Mouse (Mus musculus): ENCODE measurements at regions not wholly inside any gene's neighbourhood (a gene's known extent, or its start where the extent isn't known, plus 50 kb on each side); places are given as distances from the start of the nearest gene placed in this dataset.

DNA sequence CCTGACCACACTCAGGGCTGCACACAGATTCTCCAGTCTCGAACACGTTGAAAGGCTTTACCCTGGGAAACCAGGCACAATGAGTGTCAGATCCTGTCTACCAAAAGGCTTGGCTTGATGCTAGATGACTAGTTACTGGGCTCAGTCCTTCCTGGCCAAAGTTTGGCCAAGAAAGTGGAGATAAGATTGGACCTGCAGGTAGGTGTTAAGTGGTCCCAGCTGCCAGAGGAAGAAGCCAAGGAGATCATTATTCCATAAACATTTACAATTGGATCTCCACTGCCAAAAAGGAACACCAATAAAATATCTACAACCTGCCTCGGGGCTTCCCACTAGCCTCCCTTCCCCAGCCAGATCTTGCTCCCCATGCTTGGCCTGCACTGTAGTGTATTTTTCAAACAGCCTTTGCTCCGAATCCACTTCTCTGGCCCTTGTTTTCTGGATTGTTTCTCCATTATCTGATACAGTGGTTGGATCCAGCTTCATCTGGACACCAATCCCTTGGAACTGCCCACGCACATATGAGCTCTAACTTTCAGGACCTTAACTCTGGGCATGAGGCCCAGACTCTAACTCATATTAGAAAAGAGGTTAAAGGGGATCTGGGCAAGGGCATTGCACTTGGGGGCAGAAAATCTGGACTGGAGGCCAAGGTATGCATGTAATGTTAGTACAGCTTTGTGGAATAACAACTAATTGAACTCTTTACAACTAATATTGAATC lies 345.3 kb upstream of the Intu start:
- dilution Hi-C loops (cut with MboI; ENCODE audit: extremely low pct_ligation_motif_present, extremely low pct_unique_long_range_greater_than_20kb, low sequenced_read_pairs) (no loop called here), in situ Hi-C loops (cut with MboI; ENCODE audit: low pct_ligation_motif_present, low pct_unique_long_range_greater_than_20kb, low sequenced_read_pairs) (no loop called here)
- Histone ChIP-seq H3K4me3 (replicated peaks in 1 of 3; ENCODE audit: low read depth in 2 of 3, low read length in 2 of 3, poor library complexity in 1 of 3) (no peak overlapping the region), H3K9me3 (replicated peaks; ENCODE audit: low read length) (no peaks in the 10 kb centered on the region), H3K27ac (ENCODE audit: insufficient read depth, low read depth) (no peak overlapping the region), H3K79me2 (replicated peaks; ENCODE audit: control insufficient read depth, extremely low read depth, insufficient read depth, poor library complexity, severe bottlenecking) (no peaks in the 10 kb centered on the region), H3K4me2 (ENCODE audit: insufficient read depth, low read depth, poor library complexity, severe bottlenecking) (no peak overlapping the region), H3K36me3 (replicated peaks in 1 of 2; ENCODE audit: control insufficient read depth in 1 of 2, insufficient read depth in 1 of 2, low read length in 1 of 2) (no peaks in the 10 kb centered on the region), H3K4me1 (ENCODE audit: control insufficient read depth in 1 of 2, insufficient read depth in 2 of 2) (peaks cover 7 to 28% of the 10 kb centered on the region in 2 experiments), H3K9ac (ENCODE audit: insufficient read depth, low read depth) (no peak overlapping the region), H3K27me3 (replicated peaks) (no peaks in the 10 kb centered on the region)
- no peak for DNase-seq (ENCODE audit: extremely low read depth)
- TF ChIP-seq JUN (IDR thresholded peaks at IDR 0.05; ENCODE audit: insufficient read depth, low read depth, low read length) (no peak), IRF4 (IDR thresholded peaks at IDR 0.05; ENCODE audit: low read depth, low read length) (no peak)

DNA sequence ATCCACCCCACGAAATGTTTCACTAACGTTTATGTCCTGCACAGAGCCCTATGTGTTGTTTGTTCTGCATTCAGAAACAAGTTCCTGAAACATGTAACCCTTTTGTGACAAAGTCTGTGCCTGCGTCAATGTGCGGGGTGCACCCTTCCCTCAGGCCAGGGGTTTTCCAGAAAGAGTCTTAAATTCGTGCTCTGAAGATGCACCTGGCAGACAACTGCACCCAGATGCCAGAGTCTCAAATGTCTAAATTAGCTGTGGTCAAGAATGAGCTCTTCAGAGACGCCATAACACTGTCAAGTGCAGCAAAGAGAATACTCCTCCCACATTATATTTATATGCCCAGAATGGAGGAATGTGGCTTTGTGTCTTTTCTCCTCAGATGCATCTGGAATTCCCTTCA lies 341.6 kb upstream of the Intu start:
- no peak overlapping the region for H3K4me3 ChIP-seq (replicated peaks in 1 of 3; ENCODE audit: low read depth in 2 of 3, low read length in 2 of 3, poor library complexity in 1 of 3)
- dilution Hi-C loops (cut with MboI; ENCODE audit: extremely low pct_ligation_motif_present, extremely low pct_unique_long_range_greater_than_20kb, low sequenced_read_pairs) = no loop called here
- H3K27ac ChIP-seq (ENCODE audit: insufficient read depth, low read depth) = no peak overlapping the region
- peak overlapping the region; percentile 18; the same call in 1 of the 2 replicates for H3K4me2 ChIP-seq (ENCODE audit: insufficient read depth, low read depth, poor library complexity, severe bottlenecking)
- H3K27me3 ChIP-seq (replicated peaks) = no peaks in the 10 kb centered on the region
- peak; percentile 66 for DNase-seq (ENCODE audit: extremely low read depth)
- no peak overlapping the region for H3K9ac ChIP-seq (ENCODE audit: insufficient read depth, low read depth)
- TF ChIP-seq MEF2A (IDR thresholded peaks at IDR 0.05; ENCODE audit: borderline replicate concordance, low read depth, low read length) (peak; percentile 67; the same call in 1 of the 2 replicates), MAX (IDR thresholded peaks at IDR 0.05; ENCODE audit: low read length) (no peak), EP300 (IDR thresholded peaks at IDR 0.05; ENCODE audit: low read length) (peak; percentile 60; the same call in 1 of the 2 replicates), NRF1 (IDR thresholded peaks at IDR 0.05; ENCODE audit: low read depth, low read length) (no peak), TCF12 (IDR thresholded peaks at IDR 0.05; ENCODE audit: low read depth, low read length) (peak; percentile 61; the same call in 1 of the 2 replicates), BHLHE40 (IDR thresholded peaks at IDR 0.05; ENCODE audit: low read depth, low read length) (peak; percentile 42; the same call in 1 of the 2 replicates), E2F4 (IDR thresholded peaks at IDR 0.05; ENCODE audit: insufficient replicate concordance, low read depth, low read length) (no peak), ETS1 (conservative IDR thresholded peaks at IDR 0.05; ENCODE audit: low read depth, low read length) (0 out of 2 replicates have a peak, but pooled peaks have one; percentile 33), NELFE (IDR thresholded peaks at IDR 0.05; ENCODE audit: low read depth, low read length) (no peak), UBTF (IDR thresholded peaks at IDR 0.05; ENCODE audit: low read depth, low read length) (no peak)
- no peaks in the 10 kb centered on the region for H3K9me3 ChIP-seq (replicated peaks; ENCODE audit: low read length)
- H3K36me3 ChIP-seq (replicated peaks in 1 of 2; ENCODE audit: control insufficient read depth in 1 of 2, insufficient read depth in 1 of 2, low read length in 1 of 2) = no peaks in the 10 kb centered on the region
- no peaks in the 10 kb centered on the region for H3K79me2 ChIP-seq (replicated peaks; ENCODE audit: control insufficient read depth, extremely low read depth, insufficient read depth, poor library complexity, severe bottlenecking)
- peaks cover 8 to 32% of the 10 kb centered on the region in 2 experiments for H3K4me1 ChIP-seq (ENCODE audit: control insufficient read depth in 1 of 2, insufficient read depth in 2 of 2)
- in situ Hi-C loops (cut with MboI; ENCODE audit: low pct_ligation_motif_present, low pct_unique_long_range_greater_than_20kb, low sequenced_read_pairs) = no loop called here

GRCm38 (mm10) chr3:40190024-40190423 lies 341.1 kb upstream of the Intu start:
- H3K4me3 ChIP-seq (replicated peaks in 1 of 3; ENCODE audit: low read depth in 2 of 3, low read length in 2 of 3, poor library complexity in 1 of 3) = no peak overlapping the region
- no peaks in the 10 kb centered on the region for H3K36me3 ChIP-seq (replicated peaks in 1 of 2; ENCODE audit: control insufficient read depth in 1 of 2, insufficient read depth in 1 of 2, low read length in 1 of 2)
- DNase-seq (ENCODE audit: extremely low read depth) = peak; percentile 34
- no peaks in the 10 kb centered on the region for H3K79me2 ChIP-seq (replicated peaks; ENCODE audit: control insufficient read depth, extremely low read depth, insufficient read depth, poor library complexity, severe bottlenecking)
- no peak overlapping the region for H3K4me2 ChIP-seq (ENCODE audit: insufficient read depth, low read depth, poor library complexity, severe bottlenecking)
- H3K9ac ChIP-seq (ENCODE audit: insufficient read depth, low read depth) = no peak overlapping the region
- 0 out of 2 replicates have a peak, but pooled peaks have one; percentile 17 for TF ChIP-seq TCF12 (IDR thresholded peaks at IDR 0.05; ENCODE audit: low read depth, low read length)
- no peak for TF ChIP-seq ZMIZ1 (IDR thresholded peaks at IDR 0.05; ENCODE audit: low read depth, low read length)
- 0 out of 2 replicates have a peak, but pooled peaks have one; percentile 50 for TF ChIP-seq CHD2 (IDR thresholded peaks at IDR 0.05; ENCODE audit: low read length)
- TF ChIP-seq ETS1 (conservative IDR thresholded peaks at IDR 0.05; ENCODE audit: low read depth, low read length) = 0 out of 2 replicates have a peak, but pooled peaks have one; percentile 4
- no peak for TF ChIP-seq EP300 (IDR thresholded peaks at IDR 0.05; ENCODE audit: low read length)
- no peak for TF ChIP-seq MAFK (IDR thresholded peaks at IDR 0.05; ENCODE audit: insufficient replicate concordance, low read length)
- no peak for TF ChIP-seq USF2 (conservative IDR thresholded peaks at IDR 0.05; ENCODE audit: low read depth, low read length)
- H3K9me3 ChIP-seq (replicated peaks; ENCODE audit: low read length) = no peaks in the 10 kb centered on the region
- dilution Hi-C loops (cut with MboI; ENCODE audit: extremely low pct_ligation_motif_present, extremely low pct_unique_long_range_greater_than_20kb, low sequenced_read_pairs) = no loop called here
- H3K27ac ChIP-seq (ENCODE audit: insufficient read depth, low read depth) = no peak overlapping the region
- H3K27me3 ChIP-seq (replicated peaks) = no peaks in the 10 kb centered on the region
- peaks cover 9 to 32% of the 10 kb centered on the region in 2 experiments for H3K4me1 ChIP-seq (ENCODE audit: control insufficient read depth in 1 of 2, insufficient read depth in 2 of 2)
- in situ Hi-C loops (cut with MboI; ENCODE audit: low pct_ligation_motif_present, low pct_unique_long_range_greater_than_20kb, low sequenced_read_pairs) = no loop called here
